Mouse (Mus musculus): ENCODE results near the gene Mark1.

Gene Mark1

DNA sequence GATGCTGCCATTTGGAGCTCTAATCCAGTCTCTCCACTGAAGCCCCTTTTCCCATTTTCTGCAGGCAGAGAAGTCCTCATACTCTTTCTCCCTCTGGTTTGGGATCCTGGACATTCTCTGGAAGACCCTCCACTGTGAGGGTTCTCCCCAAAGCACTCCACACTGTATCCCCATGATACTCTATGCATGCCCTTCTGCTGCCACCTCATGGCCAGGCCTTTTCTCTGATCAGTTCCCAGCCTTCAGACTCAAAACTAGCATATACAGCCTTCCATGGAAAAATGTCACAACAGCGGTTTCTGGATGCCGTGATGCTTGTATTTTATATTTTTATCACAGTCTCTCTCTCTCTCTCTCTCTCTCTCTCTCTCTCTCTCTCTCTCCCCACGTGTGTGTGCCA lies 107.4 kb downstream of the Mark1 start:
- no peak for DNase-seq (ENCODE audit: low read depth, low spot score)

- DNase-seq (ENCODE audit: low read depth, low spot score) = no peak
Observed at GRCm38 (mm10) chr1:184889454-184889853, 109.9 kb downstream of the Mark1 start.

DNA sequence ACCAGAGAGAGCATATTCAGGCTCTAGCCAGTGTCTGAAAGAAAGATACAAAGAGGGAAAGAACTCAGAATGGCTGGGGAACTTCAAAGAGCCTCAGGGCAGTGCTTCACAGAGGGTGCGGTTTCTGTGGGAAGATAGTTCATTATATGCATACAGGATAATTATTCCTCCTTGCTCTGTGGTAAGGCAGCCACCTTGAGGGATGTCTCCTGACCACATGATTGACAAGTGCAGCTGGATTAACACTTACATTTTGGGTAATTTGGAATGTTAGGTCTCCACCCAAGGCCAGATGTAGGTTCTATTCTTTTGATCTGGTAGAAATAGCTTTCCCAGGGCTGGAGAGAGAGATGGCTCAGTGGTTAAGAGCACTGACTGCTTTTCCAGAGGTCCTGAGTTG lies 113.2 kb downstream of the Mark1 start:
- DNase-seq (ENCODE audit: low read depth, low spot score) = no peak

- DNase-seq (ENCODE audit: low read depth, low spot score) = no peak
Observed at GRCm38 (mm10) chr1:184882281-184883268, 116.8 kb downstream of the Mark1 start, which contains the start of gene C130074G19Rik. C130074G19Rik (minus strand) TSS chr1:184883218.

GRCm38 (mm10) chr1:184881861-184882260 lies 117.5 kb downstream of the Mark1 start:
- DNase-seq (ENCODE audit: low read depth, low spot score) = no peak

DNA sequence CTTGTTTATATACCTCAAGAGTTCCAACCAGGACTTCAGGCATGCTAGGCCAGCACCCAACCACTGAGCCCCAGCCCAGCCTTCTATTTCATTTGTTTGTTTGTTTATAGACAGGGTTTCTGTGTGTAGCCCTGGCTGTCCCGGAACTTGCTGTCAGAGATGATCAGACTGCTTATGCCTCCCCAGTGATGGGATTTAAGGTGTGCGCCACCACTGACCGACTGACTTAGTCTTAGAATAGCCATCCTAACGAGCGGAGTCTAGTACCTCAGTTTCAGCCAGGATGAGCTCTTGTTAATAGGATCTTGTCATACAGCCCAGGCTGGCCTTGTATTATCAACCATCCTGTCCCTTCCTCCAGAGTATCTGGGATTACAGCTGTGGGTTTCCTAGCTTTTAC lies 118.2 kb downstream of the Mark1 start:
- DNase-seq (ENCODE audit: low read depth, low spot score) = no peak

GRCm38 (mm10) chr1:184878860-184879259 lies 120.5 kb downstream of the Mark1 start:
- DNase-seq (ENCODE audit: low read depth, low spot score) = no peak

DNA sequence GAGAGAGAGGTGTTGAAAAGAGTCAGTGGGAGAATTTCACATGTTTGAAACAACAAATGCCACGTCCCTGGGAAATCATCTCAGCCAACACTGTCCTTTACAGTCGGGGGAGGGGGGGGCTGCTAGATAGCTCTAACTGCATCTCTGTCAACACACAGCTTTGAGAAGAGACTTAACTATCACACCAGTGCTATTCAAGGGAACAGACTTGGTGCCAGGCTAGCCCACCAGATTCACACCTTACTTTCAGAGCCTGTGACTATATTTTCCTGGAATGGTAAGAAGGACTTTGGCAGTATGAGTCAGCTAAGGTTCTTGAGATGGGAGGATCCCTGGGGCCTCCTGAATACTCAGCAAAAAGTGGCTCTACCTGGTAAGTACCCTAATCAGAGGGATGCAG lies 122.1 kb downstream of the Mark1 start:
- DNase-seq (ENCODE audit: low read depth, low spot score) = no peak

DNA sequence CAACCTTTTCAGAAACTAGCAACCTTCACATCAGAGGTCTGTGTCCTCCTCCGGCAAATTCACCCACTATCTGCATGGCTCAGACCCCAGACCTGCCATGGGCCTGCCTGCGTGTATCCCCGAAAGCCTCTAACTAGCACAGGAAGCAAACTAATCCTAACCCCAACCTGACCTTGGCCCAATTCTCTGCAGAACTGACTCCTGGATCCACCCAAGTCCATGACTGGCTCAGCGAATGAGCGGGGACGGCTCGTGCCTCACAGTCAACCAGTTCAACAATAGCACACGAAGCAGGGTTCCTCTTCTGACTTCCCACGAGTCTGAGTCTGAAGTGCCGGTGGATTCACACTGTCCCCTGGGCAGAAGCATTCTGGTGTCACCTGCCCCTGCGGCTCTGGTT lies 125.5 kb downstream of the Mark1 start:
- DNase-seq (ENCODE audit: low read depth, low spot score) = no peak

GRCm38 (mm10) chr1:184872069-184872819 lies 127.1 kb downstream of the Mark1 start:
- no peak for DNase-seq (ENCODE audit: low read depth, low spot score)

- no peak for DNase-seq (ENCODE audit: low read depth, low spot score)
Observed at GRCm38 (mm10) chr1:184871506-184871905, 127.9 kb downstream of the Mark1 start.

GRCm38 (mm10) chr1:184870646-184871385 lies 128.6 kb downstream of the Mark1 start:
- no peak for DNase-seq (ENCODE audit: low read depth, low spot score)

GRCm38 (mm10) chr1:184869939-184870565 lies 129.3 kb downstream of the Mark1 start:
- DNase-seq (ENCODE audit: low read depth, low spot score) = no peak

DNA sequence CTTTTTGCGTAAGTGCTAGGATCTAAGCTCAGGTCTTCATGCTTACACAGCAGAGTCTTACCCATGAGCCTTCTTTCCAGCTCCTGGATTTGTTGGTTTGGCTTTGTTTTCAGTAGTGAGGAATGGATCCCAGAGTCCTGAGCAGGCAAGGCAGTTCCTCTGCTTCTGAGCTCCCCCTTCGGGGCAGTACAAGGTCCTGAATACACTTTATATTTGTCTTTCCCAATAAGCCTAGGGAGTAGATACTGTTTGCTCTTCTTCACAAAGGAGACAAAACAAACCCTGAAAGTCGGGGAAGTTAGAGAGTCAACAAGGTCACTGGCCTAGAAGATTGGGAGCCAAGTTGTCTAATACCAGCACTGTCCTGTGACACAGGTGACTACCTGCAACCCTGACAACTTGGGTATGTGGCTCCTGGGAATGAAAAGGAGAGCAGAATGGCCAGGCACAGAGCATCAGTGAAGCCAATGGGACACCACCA lies 131.7 kb downstream of the Mark1 start:
- DNase-seq (ENCODE audit: low read depth, low spot score) = no peak

DNA sequence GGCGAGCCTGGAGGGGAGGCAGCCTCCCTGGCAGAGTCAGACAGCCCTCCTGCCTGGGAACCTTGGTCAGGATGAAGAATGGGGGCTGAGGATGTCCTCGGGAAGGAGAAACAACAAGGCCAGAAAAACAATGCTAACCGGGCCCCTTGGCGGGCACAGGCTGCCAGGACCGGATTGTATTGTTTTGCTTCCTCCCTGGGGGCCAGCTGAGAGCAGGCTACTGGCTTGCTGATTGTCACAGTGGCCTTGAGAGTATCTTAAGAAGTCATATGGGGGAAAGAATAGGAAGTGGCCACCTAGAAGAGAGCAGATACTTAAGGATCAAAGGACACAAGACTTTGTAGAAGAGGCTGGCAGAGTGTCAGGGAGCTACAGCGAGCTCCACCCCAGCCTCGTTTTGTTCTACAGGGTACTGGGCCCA lies 135.0 kb downstream of the Mark1 start:
- DNase-seq (ENCODE audit: low read depth, low spot score) = no peak

DNA sequence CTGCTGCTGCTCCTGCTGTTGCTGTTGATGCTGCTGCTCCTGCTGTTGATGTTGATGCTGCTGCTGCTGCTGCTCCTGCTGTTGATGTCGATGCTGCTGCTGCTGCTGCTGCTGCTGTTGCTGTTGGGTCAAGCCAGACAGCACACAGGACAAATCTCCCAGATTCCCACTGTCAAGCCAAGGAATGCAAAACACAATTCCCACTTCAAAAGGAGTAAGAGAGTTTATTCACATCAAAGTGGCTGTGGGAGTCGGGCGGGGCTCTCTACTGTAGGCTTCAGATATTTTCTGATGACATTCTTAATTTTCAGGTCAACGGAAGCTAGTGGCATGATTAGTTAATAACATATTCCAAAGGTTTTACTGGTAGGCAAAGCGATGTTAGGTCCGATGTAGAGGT lies 136.7 kb downstream of the Mark1 start:
- DNase-seq (ENCODE audit: low read depth, low spot score) = no peak

GRCm38 (mm10) chr1:184861551-184861950 lies 137.8 kb downstream of the Mark1 start:
- no peak for DNase-seq (ENCODE audit: low read depth, low spot score)

- no peak for DNase-seq (ENCODE audit: low read depth, low spot score)
Observed at GRCm38 (mm10) chr1:184860276-184860675, 139.1 kb downstream of the Mark1 start.

DNA sequence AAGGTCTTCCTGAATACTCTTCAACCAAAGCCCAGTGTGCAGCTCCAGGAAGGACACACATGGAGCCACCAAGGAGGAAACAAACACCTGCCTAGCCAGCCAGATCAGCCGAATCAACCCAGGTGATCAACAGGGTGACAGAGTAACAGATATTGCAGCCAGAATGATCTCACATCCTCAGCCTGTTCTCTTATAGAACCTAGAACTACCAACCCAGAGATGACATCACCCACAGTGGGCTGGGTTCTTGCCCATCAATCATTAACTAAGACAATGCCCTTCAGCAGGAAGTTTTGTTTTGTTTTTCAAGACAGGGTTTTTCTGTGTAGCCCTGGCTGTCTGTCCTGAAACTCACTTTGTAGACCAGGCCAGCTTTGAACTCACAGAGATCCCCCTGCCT lies 141.1 kb downstream of the Mark1 start:
- no peak for DNase-seq (ENCODE audit: low read depth, low spot score)

DNA sequence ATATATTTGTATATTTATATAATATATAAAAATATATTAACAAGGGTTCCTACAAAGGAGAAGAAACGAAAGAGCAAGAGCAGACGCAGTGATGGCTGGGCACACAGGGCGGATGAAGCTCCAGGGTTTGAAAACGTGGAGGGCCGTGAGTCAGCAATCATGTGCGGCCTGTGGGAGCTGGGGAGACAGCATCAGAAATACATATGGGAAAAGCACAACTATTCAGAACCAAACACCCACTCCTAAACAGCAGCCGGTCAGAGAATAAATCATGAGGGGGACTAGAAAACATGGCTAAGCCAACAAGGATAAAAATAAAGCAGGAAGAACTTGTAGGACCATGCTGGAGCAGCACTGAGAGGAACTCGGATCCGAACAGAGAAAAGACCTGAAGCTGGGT lies 142.2 kb downstream of the Mark1 start:
- DNase-seq (ENCODE audit: low read depth, low spot score) = no peak

DNA sequence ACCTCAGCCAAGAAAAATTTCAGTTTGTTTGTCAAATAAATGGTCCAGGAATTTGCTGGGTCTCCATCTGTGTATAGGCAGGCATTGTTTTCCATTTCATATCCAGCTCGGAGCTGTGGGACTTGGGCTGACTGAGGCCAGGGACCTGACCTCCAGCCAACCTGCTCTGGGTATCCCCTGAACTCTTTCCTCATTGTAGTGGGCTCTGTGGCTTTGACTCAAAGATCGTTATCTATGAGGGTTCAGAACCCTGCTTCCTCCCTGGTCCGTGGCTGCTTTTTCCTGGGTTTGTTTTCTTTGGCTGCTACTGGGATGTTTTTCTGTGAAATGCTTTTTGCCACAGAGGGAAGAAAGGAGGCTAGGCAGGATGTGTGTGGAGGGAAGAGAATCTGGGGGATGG lies 145.4 kb downstream of the Mark1 start:
- DNase-seq (ENCODE audit: low read depth, low spot score) = no peak
